Mouse (Mus musculus) gastrocnemius, postnatal 14 days (tissue): ENCODE data around the gene Erich6. TPM values are rescaled to one million over a fixed set of nuclear protein-coding genes. Genes with fewer than 3 reads are reported as not detected.
"Not testable (repeated sequence)": the region's sequence is repeated elsewhere in the genome, so short reads cannot be mapped to it uniquely, and the experiment has no call there.

Experiments used
- DNase-seq: peaks from one replicate; pipeline ENCODE4 v3.0.0; 2021; ENCODE audit warnings: mixed read lengths
- intact Hi-C: fragments of 180-260 bp; cut with DNase I; formaldehyde crosslinking; loops from one replicate; pipeline ENCODE4 v1.15.1; 2025; ENCODE audit warnings: low total_unique reads
- total RNA-seq, 2 experiments: library from RNA; stranded (reverse); gene quantifications; 2 replicates each; pipeline ENCODE4 v1.2.3; 2021

The Erich6 gene
- total RNA-seq, 2 experiments from 2014 or later: 0.13 to 0.14 TPM

GRCm38 (mm10) chr3:58653907-58654306 lies 16.9 kb upstream of the Erich6 start:
- intact Hi-C loops: loop anchor here (10.0 kb wide), 1 partner anchor 71 kb away; no protein-coding TSS in a partner anchor
- peak; percentile 19 for DNase-seq

- DNase-seq: no peak
- intact Hi-C loops: loop anchor here (10.0 kb wide), 1 partner anchor 74 kb away; no protein-coding TSS in a partner anchor
These were observed 13.3 kb upstream of the Erich6 start for GRCm38 (mm10) chr3:58650328-58650727.

DNA sequence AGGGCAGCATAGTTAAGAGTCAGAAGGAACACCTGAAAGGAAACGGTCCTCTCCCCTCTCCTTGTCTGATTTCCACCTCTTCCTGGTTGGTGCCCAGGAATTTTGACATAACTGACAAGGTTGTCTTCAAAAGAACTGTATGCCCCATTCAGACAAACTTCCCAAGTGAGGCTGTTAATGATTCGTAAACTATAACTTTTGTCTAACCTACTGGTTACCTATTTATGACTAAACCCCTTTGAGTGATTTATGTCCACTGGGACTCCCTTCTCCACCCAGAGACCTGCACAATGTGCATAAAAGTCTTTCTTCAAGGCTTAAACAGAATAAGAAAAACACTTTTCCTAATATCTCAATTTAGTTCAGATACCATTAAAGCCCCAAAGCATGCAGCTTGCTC lies 10.2 kb upstream of the Erich6 start:
- intact Hi-C loops: no loop called here
- no peak for DNase-seq

DNA sequence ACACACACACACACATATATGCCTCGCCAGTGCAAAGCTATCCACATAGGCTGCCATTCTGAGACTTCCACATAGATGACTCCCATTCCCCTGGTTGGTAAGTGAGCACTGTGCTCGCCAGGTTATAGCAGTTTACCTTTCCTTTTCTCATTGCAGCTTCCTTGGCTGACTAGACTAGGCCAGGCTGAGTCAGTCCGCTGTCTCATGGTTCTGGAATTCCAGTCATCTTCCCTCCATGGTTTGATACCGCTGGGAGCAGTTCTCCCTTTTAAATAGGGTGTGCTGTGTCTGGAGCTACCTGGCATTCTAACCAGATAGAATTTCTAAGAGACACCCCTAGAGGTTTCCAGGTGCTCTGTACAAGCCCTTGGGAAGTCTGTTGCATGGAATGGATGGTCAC lies 9.2 kb upstream of the Erich6 start:
- intact Hi-C loops: no loop called here
- no peak for DNase-seq

GRCm38 (mm10) chr3:58631693-58632092 lies 5.3 kb downstream of the Erich6 start:
- DNase-seq: no peak
- intact Hi-C loops: no loop called here

- DNase-seq: no peak
- intact Hi-C loops: no loop called here
These were observed 12.0 kb downstream of the Erich6 start for GRCm38 (mm10) chr3:58624981-58625380.

GRCm38 (mm10) chr3:58622665-58623394 lies 14.2 kb downstream of the Erich6 start:
- intact Hi-C loops: no loop called here
- no peak for DNase-seq

DNA sequence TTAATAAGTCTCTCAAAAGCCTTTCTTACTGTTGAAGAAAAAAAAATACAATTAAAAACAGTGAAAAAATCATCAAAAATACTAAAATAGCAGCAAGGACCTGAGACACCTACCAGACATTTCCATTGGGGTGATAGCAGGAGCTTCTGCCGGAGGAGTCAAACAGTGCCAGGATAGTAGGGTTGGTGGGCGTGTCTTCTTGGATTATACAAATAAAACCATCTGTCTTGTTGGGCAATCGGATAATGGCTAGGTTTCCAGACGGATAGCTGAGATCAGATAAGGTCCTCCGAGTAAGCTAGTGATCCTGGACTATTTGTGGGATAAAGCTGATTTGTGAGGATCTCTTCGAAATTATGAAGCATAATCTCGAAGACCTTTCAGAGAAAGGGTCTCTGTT lies 15.9 kb downstream of the Erich6 start:
- intact Hi-C loops: no loop called here
- DNase-seq: no peak

GRCm38 (mm10) chr3:58609985-58610384 lies 27.0 kb downstream of the Erich6 start:
- DNase-seq: no peak
- intact Hi-C loops: no loop called here

- DNase-seq: no peak
- intact Hi-C loops: no loop called here
These were observed 28.5 kb downstream of the Erich6 start for GRCm38 (mm10) chr3:58608506-58608905.

- DNase-seq: no peak
- intact Hi-C loops: no loop called here
These were observed 43.4 kb downstream of the Erich6 start for GRCm38 (mm10) chr3:58593623-58594022.

GRCm38 (mm10) chr3:58592666-58593065 lies 44.3 kb downstream of the Erich6 start:
- intact Hi-C loops, DNase-seq: not testable (repeated sequence)

- DNase-seq, intact Hi-C loops: not testable (repeated sequence)
These were observed 46.5 kb downstream of the Erich6 start for GRCm38 (mm10) chr3:58590544-58590943.

GRCm38 (mm10) chr3:58582788-58583426 lies 54.1 kb downstream of the Erich6 start:
- intact Hi-C loops: no loop called here
- DNase-seq: no peak

GRCm38 (mm10) chr3:58582297-58582696 lies 54.7 kb downstream of the Erich6 start:
- intact Hi-C loops: no loop called here
- DNase-seq: no peak

- DNase-seq: no peak
- intact Hi-C loops: no loop called here
These were observed 55.5 kb downstream of the Erich6 start for GRCm38 (mm10) chr3:58581530-58581929.

GRCm38 (mm10) chr3:58577506-58578050 lies 59.4 kb downstream of the Erich6 start:
- DNase-seq: no peak
- intact Hi-C loops: no loop called here

DNA sequence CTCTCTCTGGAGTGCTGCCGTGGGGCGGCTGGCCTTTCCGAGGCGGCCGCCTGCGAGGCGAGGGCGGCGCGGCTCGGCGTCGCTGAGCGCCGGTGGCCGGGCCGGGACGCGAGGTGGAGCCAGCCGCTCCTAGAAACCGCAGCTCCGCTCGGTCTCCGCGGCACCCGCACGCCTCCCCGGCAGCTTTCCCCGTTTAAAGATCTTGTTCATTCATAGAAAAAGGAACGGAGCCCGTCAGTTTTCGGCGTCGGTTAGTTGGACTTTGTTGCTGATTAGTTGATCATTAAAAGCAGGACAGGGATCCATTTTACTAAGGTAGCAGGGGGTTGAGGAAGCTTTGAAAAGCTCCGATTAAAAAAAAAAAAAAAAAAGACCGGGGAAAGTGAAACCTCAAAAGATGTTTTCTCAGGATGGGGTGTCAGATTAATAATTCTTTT lies 59.9 kb downstream of the Erich6 start:
- intact Hi-C loops: no loop called here
- peak; percentile 46 for DNase-seq

GRCm38 (mm10) chr3:58576137-58577066 lies 60.6 kb downstream of the Erich6 start, which contains the start of gene Selenot:
TSS of gene Selenot (plus strand) at chr3:58576636.
- intact Hi-C loops: no loop called here
- DNase-seq: peak; percentile 96

DNA sequence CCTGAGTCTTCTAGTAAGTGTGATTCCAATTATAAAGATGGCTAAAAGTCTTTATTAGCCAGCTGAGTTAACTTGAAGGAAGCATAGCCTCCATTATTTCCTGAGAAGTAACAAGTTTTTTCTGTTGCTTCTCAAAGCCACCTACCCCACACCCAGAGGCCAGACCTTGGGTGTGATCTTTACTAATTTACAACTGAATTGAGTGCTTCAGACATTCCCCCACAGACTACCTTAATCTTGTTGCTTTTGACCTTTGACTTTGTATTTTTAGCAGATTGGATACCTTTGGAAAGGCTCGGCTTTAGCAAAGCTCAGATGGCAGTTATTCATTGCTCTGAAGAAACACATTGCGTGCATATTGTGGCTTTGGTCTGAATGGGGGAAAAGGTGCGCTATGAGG lies 66.2 kb downstream of the Erich6 start:
- intact Hi-C loops: no loop called here
- DNase-seq: no peak
